Mouse (Mus musculus): ENCODE data around the gene Tor2a. TPM values are rescaled to one million over a fixed set of nuclear protein-coding genes. Genes with fewer than 3 reads are reported as not detected.

The Tor2a gene
- polyA plus RNA-seq, 1 experiment from 2014 or later = 60.2 TPM

DNA sequence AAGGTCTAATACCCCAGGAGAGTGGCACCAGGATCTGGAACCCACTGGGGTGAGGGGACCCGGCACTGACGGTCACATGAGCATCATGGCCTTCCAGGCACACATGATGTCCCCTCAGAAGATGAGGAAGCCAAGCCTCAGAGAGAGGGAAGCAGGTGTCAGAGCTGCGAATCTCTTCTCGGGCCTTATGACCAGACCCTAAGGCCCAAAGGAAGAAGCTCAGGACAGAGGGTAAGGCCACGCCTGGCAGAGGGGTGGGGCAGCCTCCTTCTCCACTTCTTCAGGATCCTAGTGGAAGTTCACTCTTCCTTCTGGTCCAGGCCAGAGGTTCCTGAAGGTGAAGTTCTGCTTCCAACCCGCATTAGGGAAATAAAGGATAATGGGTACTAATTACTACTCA is 24.3 kb upstream of the Tor2a start:
- Histone ChIP-seq H3K9me3 (ENCODE audit: control insufficient read depth, low read length) (no peaks in the 10 kb centered on the region), H3K4me2 (ENCODE audit: low read depth, severe bottlenecking) (no peak overlapping the region), H3K9ac (ENCODE audit: low read length) (no peak overlapping the region), H3K4me1 (ENCODE audit: control insufficient read depth, insufficient read depth, low read length) (peaks cover 27% of the 10 kb centered on the region), H3K27ac (replicated peaks; ENCODE audit: low read depth, low read length) (no peak overlapping the region), H3K27me3 (ENCODE audit: control insufficient read depth, insufficient read depth, low read length) (no peaks in the 10 kb centered on the region), H3K36me3 (ENCODE audit: control insufficient read depth, insufficient read depth, low read length) (no peaks in the 10 kb centered on the region), H3K4me3 (ENCODE audit: low read depth, low read length) (no peak overlapping the region)
- no peak for ATAC-seq (ENCODE audit: insufficient number of reproducible peaks, low FRiP score, low TSS enrichment, low read depth)
- 77% methylated on average over 6 of the region's 6 CpGs for WGBS
- DNase-seq (ENCODE audit: low spot score) = no peak

DNA sequence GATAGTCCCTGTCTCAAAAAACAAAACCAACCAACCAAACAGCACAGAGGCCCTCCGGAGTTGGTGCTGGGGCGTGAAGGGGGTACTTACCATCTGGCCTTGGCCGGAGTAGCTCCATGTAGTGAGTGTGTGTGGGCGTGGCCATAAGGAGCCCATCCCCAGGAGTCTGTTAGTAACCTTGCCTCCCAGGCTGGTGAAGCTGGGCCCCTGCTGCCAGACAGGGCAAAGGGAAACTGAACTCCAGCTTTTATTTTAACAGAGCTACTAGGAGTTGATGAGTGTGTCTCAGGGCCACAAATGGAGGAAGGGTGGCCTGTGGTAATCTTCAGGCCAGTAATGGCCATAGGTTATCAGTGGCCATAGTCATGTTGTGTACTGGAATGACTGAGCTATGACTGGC is 22.6 kb upstream of the Tor2a start:
- Histone ChIP-seq H3K27me3 (ENCODE audit: control insufficient read depth, insufficient read depth, low read length) (no peaks in the 10 kb centered on the region), H3K4me3 (ENCODE audit: low read depth, low read length) (no peak overlapping the region), H3K4me1 (ENCODE audit: control insufficient read depth, insufficient read depth, low read length) (peaks cover 22% of the 10 kb centered on the region), H3K9me3 (ENCODE audit: control insufficient read depth, low read length) (no peaks in the 10 kb centered on the region), H3K4me2 (ENCODE audit: low read depth, severe bottlenecking) (no peak overlapping the region), H3K9ac (ENCODE audit: low read length) (0 out of 2 replicates have a peak overlapping the region, but pooled peaks have one; percentile 5), H3K27ac (replicated peaks; ENCODE audit: low read depth, low read length) (no peak overlapping the region), H3K36me3 (ENCODE audit: control insufficient read depth, insufficient read depth, low read length) (no peaks in the 10 kb centered on the region)
- ATAC-seq (ENCODE audit: insufficient number of reproducible peaks, low FRiP score, low TSS enrichment, low read depth) (no peak), DNase-seq (ENCODE audit: low spot score) (no peak)
- WGBS = 29% methylated on average over 4 of the region's 4 CpGs

DNA sequence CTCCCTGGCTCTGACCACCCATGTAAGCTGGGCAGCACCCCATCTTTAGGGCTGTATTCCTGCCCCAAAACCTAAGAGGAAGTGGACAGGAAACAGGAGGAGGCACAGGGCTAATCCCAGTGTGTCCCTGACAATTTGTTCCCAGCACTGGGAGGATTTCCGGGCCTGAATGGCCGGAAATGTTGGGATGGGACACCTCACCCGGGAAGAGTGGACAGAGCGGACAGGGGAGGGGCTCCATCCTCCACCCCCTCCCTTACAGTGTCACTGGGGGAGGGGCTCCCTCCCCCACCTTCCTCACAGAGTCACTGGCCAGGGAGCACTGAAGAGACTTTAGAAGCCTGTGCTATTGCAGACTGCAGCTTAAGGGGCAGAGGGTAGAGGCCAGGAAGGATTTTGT is 22.1 kb upstream of the Tor2a start:
- Histone ChIP-seq H3K27ac (replicated peaks; ENCODE audit: low read depth, low read length) (no peak overlapping the region), H3K9me3 (ENCODE audit: control insufficient read depth, low read length) (no peaks in the 10 kb centered on the region), H3K4me1 (ENCODE audit: control insufficient read depth, insufficient read depth, low read length) (peaks cover 20% of the 10 kb centered on the region), H3K27me3 (ENCODE audit: control insufficient read depth, insufficient read depth, low read length) (no peaks in the 10 kb centered on the region), H3K4me3 (ENCODE audit: low read depth, low read length) (no peak overlapping the region), H3K4me2 (ENCODE audit: low read depth, severe bottlenecking) (no peak overlapping the region), H3K9ac (ENCODE audit: low read length) (no peak overlapping the region), H3K36me3 (ENCODE audit: control insufficient read depth, insufficient read depth, low read length) (no peaks in the 10 kb centered on the region)
- ATAC-seq (ENCODE audit: insufficient number of reproducible peaks, low FRiP score, low TSS enrichment, low read depth) = no peak
- no peak for DNase-seq (ENCODE audit: low spot score)
- 51% methylated on average over 4 of the region's 4 CpGs for WGBS

DNA sequence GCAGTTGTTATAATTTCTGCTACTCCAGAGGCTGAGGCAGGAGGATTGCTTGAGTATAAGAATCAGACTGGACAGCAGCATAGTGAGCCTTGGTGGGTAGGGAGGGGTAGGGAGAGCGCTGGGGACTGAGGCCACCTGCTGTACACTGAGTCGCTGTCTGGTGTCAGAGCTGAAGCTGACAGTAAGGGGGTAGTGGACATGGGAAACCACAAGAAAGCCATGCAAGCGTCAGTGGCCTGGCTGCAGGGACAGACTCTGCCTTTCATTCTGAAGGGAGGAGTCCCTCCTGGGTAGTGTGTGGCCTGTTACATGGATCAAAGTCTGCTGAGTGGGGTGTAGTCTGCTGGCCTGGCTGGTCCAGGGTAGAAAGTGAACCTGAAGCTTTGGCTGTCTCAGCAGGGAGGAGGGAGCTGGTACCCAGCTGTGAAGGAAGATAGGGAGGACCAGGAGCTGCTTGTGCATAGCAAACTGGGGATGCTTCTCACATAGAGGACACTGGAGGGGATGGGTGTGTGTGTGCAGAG is 20.7 kb upstream of the Tor2a start:
- DNase-seq (ENCODE audit: low spot score) (no peak), ATAC-seq (ENCODE audit: insufficient number of reproducible peaks, low FRiP score, low TSS enrichment, low read depth) (no peak)
- Histone ChIP-seq H3K9ac (ENCODE audit: low read length) (no peak overlapping the region; the same call in 1 of the 2 replicates), H3K27ac (replicated peaks; ENCODE audit: low read depth, low read length) (no peak overlapping the region), H3K4me3 (ENCODE audit: low read depth, low read length) (no peak overlapping the region), H3K27me3 (ENCODE audit: control insufficient read depth, insufficient read depth, low read length) (peaks cover 10% of the 10 kb centered on the region), H3K36me3 (ENCODE audit: control insufficient read depth, insufficient read depth, low read length) (no peaks in the 10 kb centered on the region), H3K9me3 (ENCODE audit: control insufficient read depth, low read length) (no peaks in the 10 kb centered on the region), H3K4me1 (ENCODE audit: control insufficient read depth, insufficient read depth, low read length) (peaks cover 14% of the 10 kb centered on the region), H3K4me2 (ENCODE audit: low read depth, severe bottlenecking) (no peak overlapping the region)
- 48% methylated on average over 3 of the region's 3 CpGs for WGBS

DNA sequence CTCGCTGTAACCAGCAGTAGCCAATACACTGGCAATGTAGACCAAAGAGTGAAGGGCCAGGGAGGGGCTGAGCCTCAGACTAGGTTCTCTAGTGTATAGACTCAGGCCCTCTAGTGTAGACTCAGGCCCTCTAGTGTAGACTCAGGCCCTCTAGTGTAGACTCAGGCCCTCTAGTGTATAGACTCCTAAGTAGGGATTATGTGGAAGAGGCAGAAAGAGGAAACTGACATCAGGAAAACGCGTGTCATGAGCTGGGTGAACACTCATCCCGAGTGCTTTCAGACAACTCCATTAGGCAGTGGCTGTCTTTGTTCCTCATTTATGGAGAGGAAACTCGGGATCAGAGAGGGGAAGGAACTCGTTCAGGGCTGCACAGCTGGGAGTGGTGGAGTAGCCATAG is 20.0 kb upstream of the Tor2a start:
- 61% methylated on average over 6 of the region's 6 CpGs for WGBS
- H3K36me3 ChIP-seq (ENCODE audit: control insufficient read depth, insufficient read depth, low read length) = no peaks in the 10 kb centered on the region

DNA sequence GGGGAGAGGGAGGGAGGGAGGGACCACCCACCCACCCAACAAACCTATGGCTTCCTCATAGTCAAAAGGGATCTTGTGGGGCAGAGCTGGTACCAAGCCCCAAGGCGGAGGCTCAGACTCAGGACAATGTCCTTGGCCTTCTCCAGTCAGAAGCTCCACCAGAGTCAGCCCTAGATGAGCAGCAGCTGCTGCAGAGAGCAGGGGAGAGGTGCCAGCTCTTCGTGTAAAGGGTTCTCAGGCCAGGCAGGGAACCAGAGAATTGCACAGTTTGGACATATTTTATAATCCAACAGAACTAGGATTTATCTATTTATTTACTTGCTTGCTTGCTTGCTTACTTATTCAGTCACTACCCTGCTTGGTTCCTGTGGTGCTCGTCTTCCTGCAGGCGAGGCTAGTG is 17.7 kb upstream of the Tor2a start:
- WGBS = 66% methylated on average over 4 of the region's 4 CpGs
- ATAC-seq (ENCODE audit: insufficient number of reproducible peaks, low FRiP score, low TSS enrichment, low read depth) = no peak
- peaks cover 26% of the 10 kb centered on the region for H3K27me3 ChIP-seq (ENCODE audit: control insufficient read depth, insufficient read depth, low read length)

More for the DNA sequence above, 20.0 kb upstream of the Tor2a start:
- Histone ChIP-seq H3K4me1 (ENCODE audit: control insufficient read depth, insufficient read depth, low read length) (peaks cover 16% of the 10 kb centered on the region), H3K4me2 (ENCODE audit: low read depth, severe bottlenecking) (no peak overlapping the region), H3K27me3 (ENCODE audit: control insufficient read depth, insufficient read depth, low read length) (peaks cover 16% of the 10 kb centered on the region), H3K27ac (replicated peaks; ENCODE audit: low read depth, low read length) (no peak overlapping the region), H3K9me3 (ENCODE audit: control insufficient read depth, low read length) (no peaks in the 10 kb centered on the region), H3K9ac (ENCODE audit: low read length) (no peak overlapping the region), H3K4me3 (ENCODE audit: low read depth, low read length) (no peak overlapping the region)
- ATAC-seq (ENCODE audit: insufficient number of reproducible peaks, low FRiP score, low TSS enrichment, low read depth) (no peak), DNase-seq (ENCODE audit: low spot score) (no peak)

DNA sequence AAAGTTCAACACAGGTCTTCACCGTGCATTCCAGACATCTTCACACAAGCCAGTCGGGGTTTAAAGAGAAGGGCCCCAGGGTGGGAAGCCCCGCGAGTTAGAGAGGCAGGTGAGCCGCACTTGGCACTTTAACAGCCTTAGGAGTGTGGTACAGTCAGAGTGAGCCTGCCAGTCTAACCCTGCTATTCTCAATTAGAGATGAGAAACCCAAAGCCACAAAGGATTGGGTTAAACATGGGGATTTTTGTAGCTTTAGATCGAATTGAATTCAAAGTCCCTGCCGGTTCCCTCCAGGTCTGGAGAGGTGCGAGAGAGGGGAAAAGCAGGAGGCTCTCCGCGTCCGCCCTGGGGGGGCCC is 16.1 kb upstream of the Tor2a start, which contains the start of gene 6330409D20Rik:
TSS of gene 6330409D20Rik (minus strand) at position 101 of the 357 bp plus-strand sequence.
- ATAC-seq (ENCODE audit: insufficient number of reproducible peaks, low FRiP score, low TSS enrichment, low read depth) = no peak
- 9% methylated on average over 11 of the region's 11 CpGs for WGBS
- Histone ChIP-seq H3K4me2 (ENCODE audit: low read depth, severe bottlenecking) (peak within 1 kb of the TSS; percentile 96), H3K9ac (ENCODE audit: low read length) (peak within 1 kb of the TSS; percentile 34; the same call in 1 of the 2 replicates), H3K36me3 (ENCODE audit: control insufficient read depth, insufficient read depth, low read length) (no peaks in the 10 kb centered on the region; the same call in 1 of the 2 replicates), H3K4me3 (ENCODE audit: low read depth, low read length) (peak within 1 kb of the TSS; percentile 45), H3K4me1 (ENCODE audit: control insufficient read depth, insufficient read depth, low read length) (peaks cover 15% of the 10 kb centered on the region), H3K27ac (replicated peaks; ENCODE audit: low read depth, low read length) (no peak within 1 kb of the TSS), H3K9me3 (ENCODE audit: control insufficient read depth, low read length) (no peaks in the 10 kb centered on the region), H3K27me3 (ENCODE audit: control insufficient read depth, insufficient read depth, low read length) (peaks cover 26% of the 10 kb centered on the region)
- DNase-seq (ENCODE audit: low spot score) = no peak

More for the DNA sequence above, 17.7 kb upstream of the Tor2a start:
- no peak for DNase-seq (ENCODE audit: low spot score)
- Histone ChIP-seq H3K27ac (replicated peaks; ENCODE audit: low read depth, low read length) (no peak overlapping the region), H3K9me3 (ENCODE audit: control insufficient read depth, low read length) (no peaks in the 10 kb centered on the region), H3K4me2 (ENCODE audit: low read depth, severe bottlenecking) (no peak overlapping the region), H3K4me3 (ENCODE audit: low read depth, low read length) (no peak overlapping the region), H3K36me3 (ENCODE audit: control insufficient read depth, insufficient read depth, low read length) (no peaks in the 10 kb centered on the region), H3K9ac (ENCODE audit: low read length) (no peak overlapping the region), H3K4me1 (ENCODE audit: control insufficient read depth, insufficient read depth, low read length) (peaks cover 18% of the 10 kb centered on the region)

DNA sequence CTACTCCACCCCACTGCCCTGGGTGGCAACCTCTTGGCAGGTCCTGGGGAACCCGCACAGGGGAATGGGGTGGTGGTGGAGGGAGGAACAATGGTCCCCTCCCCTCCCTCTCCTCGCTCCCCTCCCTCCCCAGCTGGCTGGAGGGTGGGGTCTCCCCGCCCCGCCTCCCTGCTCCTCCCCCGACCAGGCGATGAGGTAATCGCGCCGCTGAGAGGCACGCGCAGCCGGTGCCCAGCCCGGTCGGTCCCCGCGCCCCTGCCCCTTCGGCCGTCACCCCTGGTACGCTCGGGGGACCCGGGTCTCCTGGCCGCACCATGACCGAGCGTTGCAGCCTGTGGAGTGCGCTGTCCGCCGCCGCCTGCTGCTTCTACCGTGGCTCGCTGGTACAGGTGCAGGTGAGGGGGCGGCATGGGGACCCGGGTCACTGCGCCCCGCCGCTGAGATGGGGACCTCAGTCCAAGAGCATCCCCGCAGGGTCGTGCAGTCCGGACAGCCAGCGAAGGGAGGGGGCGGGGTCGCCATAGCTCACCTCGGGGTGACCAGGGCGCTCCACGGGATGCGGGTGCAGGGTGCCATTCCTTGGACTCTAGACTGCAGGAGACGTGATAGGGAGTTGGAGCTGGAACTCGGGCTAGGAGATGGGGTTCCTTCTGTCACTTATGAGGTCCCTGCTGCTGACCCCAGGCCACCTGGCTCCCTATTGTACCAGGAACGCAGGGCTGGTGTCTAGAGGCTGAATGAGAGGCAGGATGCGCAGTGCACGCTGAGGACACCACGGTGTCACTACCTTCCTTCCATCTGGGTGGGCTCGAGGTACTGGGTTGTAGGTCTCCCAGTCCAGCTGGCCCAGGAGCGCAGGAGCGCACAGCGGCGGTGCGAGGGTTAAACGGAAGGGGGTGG is 15.5 kb upstream of the Tor2a start:
- Histone ChIP-seq H3K27me3 (ENCODE audit: control insufficient read depth, insufficient read depth, low read length) (peaks cover 26% of the 10 kb centered on the region), H3K4me2 (ENCODE audit: low read depth, severe bottlenecking) (peak overlapping the region; percentile 96), H3K27ac (replicated peaks; ENCODE audit: low read depth, low read length) (no peak overlapping the region), H3K9me3 (ENCODE audit: control insufficient read depth, low read length) (no peaks in the 10 kb centered on the region), H3K36me3 (ENCODE audit: control insufficient read depth, insufficient read depth, low read length) (no peaks in the 10 kb centered on the region; the same call in 1 of the 2 replicates), H3K9ac (ENCODE audit: low read length) (peak overlapping the region; percentile 34; the same call in 1 of the 2 replicates), H3K4me1 (ENCODE audit: control insufficient read depth, insufficient read depth, low read length) (peaks cover 15% of the 10 kb centered on the region), H3K4me3 (ENCODE audit: low read depth, low read length) (peak overlapping the region; percentile 45)
- ATAC-seq (ENCODE audit: insufficient number of reproducible peaks, low FRiP score, low TSS enrichment, low read depth) (peak; percentile 33; the same call in 1 of the 2 replicates), DNase-seq (ENCODE audit: low spot score) (peak; percentile 72)
- WGBS = 1% methylated on average over 44 of the region's 58 CpGs
